Mouse (Mus musculus): Measurements from ENCODE around the gene Ago3. TPM values are rescaled to one million over a fixed set of nuclear protein-coding genes. Genes with fewer than 3 reads are reported as not detected.

Gene Ago3
- total RNA-seq, 2 experiments from 2014 or later, result 35.9 to 36.0 TPM

GRCm38 (mm10) chr4:126315931-126316330, 113.4 kb downstream of the Ago3 start:
- intact Hi-C loops (cut with DNase I), result no loop called here
- no peak for DNase-seq (ENCODE audit: low spot score in 2 of 2)

- no peak for DNase-seq (ENCODE audit: low spot score in 2 of 2)
- intact Hi-C loops (cut with DNase I), result no loop called here
Measured at GRCm38 (mm10) chr4:126314393-126314792, 115.0 kb downstream of the Ago3 start.

GRCm38 (mm10) chr4:126313202-126313601, 116.2 kb downstream of the Ago3 start:
- intact Hi-C loops (cut with DNase I), result no loop called here
- no peak for DNase-seq (ENCODE audit: low spot score in 2 of 2)

GRCm38 (mm10) chr4:126311566-126312200, 117.7 kb downstream of the Ago3 start:
- intact Hi-C loops (cut with DNase I), result no loop called here
- no peak for DNase-seq (ENCODE audit: low spot score in 2 of 2)

- intact Hi-C loops (cut with DNase I), result no loop called here
- DNase-seq (ENCODE audit: low spot score in 2 of 2), result no peak
Measured at GRCm38 (mm10) chr4:126310344-126310743, 119.0 kb downstream of the Ago3 start.

GRCm38 (mm10) chr4:126309922-126310309, 119.4 kb downstream of the Ago3 start:
- intact Hi-C loops (cut with DNase I), result loop anchor here (1.0 to 2.0 kb wide), 2 partner anchors 31 to 83 kb away; no protein-coding TSS in a partner anchor
- DNase-seq (ENCODE audit: low spot score in 2 of 2), result peak; percentile 82 to 85

GRCm38 (mm10) chr4:126309211-126309921, 120.0 kb downstream of the Ago3 start:
- no peak for DNase-seq (ENCODE audit: low spot score in 2 of 2)
- intact Hi-C loops (cut with DNase I), result loop anchor here (1.0 to 2.0 kb wide), 2 partner anchors 31 to 82 kb away; no protein-coding TSS in a partner anchor

- intact Hi-C loops (cut with DNase I), result no loop called here
- no peak for DNase-seq (ENCODE audit: low spot score in 2 of 2)
Measured at GRCm38 (mm10) chr4:126306827-126307226, 122.5 kb downstream of the Ago3 start.

- no peak for DNase-seq (ENCODE audit: low spot score in 2 of 2)
- intact Hi-C loops (cut with DNase I), result no loop called here
Measured at GRCm38 (mm10) chr4:126306058-126306457, 123.3 kb downstream of the Ago3 start.

GRCm38 (mm10) chr4:126305428-126305827, 123.9 kb downstream of the Ago3 start:
- DNase-seq (ENCODE audit: low spot score in 2 of 2), result no peak
- intact Hi-C loops (cut with DNase I), result no loop called here

- intact Hi-C loops (cut with DNase I), result no loop called here
Measured at GRCm38 (mm10) chr4:126303877-126304276, 125.5 kb downstream of the Ago3 start.

GRCm38 (mm10) chr4:126301584-126302309, 127.6 kb downstream of the Ago3 start:
- DNase-seq (ENCODE audit: low spot score in 2 of 2), result no peak
- intact Hi-C loops (cut with DNase I), result no loop called here

More at GRCm38 (mm10) chr4:126303877-126304276, 125.5 kb downstream of the Ago3 start:
- no peak for DNase-seq (ENCODE audit: low spot score in 2 of 2)

- intact Hi-C loops (cut with DNase I), result no loop called here
- no peak for DNase-seq (ENCODE audit: low spot score in 2 of 2)
Measured at GRCm38 (mm10) chr4:126300916-126301583, 128.3 kb downstream of the Ago3 start.

- peak in 1 of 2 experiments; percentile 37 for DNase-seq (ENCODE audit: low spot score in 2 of 2)
- intact Hi-C loops (cut with DNase I), result no loop called here
Measured at GRCm38 (mm10) chr4:126296617-126297101, 132.7 kb downstream of the Ago3 start.

GRCm38 (mm10) chr4:126295937-126296336, 133.4 kb downstream of the Ago3 start:
- DNase-seq (ENCODE audit: low spot score in 2 of 2), result no peak
- intact Hi-C loops (cut with DNase I), result no loop called here

GRCm38 (mm10) chr4:126295152-126295551, 134.2 kb downstream of the Ago3 start:
- intact Hi-C loops (cut with DNase I), result no loop called here

GRCm38 (mm10) chr4:126291196-126291595, 138.2 kb downstream of the Ago3 start:
- intact Hi-C loops (cut with DNase I), result no loop called here
- no peak for DNase-seq (ENCODE audit: low spot score in 2 of 2)

More at GRCm38 (mm10) chr4:126295152-126295551, 134.2 kb downstream of the Ago3 start:
- DNase-seq (ENCODE audit: low spot score in 2 of 2), result no peak

GRCm38 (mm10) chr4:126290314-126290713, 139.0 kb downstream of the Ago3 start:
- no peak for DNase-seq (ENCODE audit: low spot score in 2 of 2)
- intact Hi-C loops (cut with DNase I), result no loop called here

- intact Hi-C loops (cut with DNase I), result no loop called here
- no peak for DNase-seq (ENCODE audit: low spot score in 2 of 2)
Measured at GRCm38 (mm10) chr4:126288085-126288666, 141.2 kb downstream of the Ago3 start.
